Mouse (Mus musculus) midbrain, embryonic 11.5 days (tissue): ENCODE results near the gene Mvd. TPM values are rescaled to one million over a fixed set of nuclear protein-coding genes. Genes with fewer than 3 reads are reported as not detected.

Source experiments
- ATAC-seq: fragments of 200-750 bp; cut with Nextera tagmentation; 2 replicates; pipeline ENCODE4 v1.8.0; 2017; ENCODE audit warnings: moderate TSS enrichment, moderate library complexity; ENCODE audit not compliant: low FRiP score
- DNase-seq: peaks from one replicate; pipeline ENCODE4 v3.0.0; 2015; ENCODE audit warnings: low spot score; ENCODE audit errors: missing footprints
- H3K27ac ChIP-seq: fragments of 300-500 bp; sonication (generic); 2 replicates; pipeline ENCODE4 v1.5.1; 2014; ENCODE audit warnings: low read depth, low read length
- H3K27me3 ChIP-seq: fragments of 300-500 bp; sonication (generic); 2 replicates; pipeline ENCODE4 v1.6.1; 2014; ENCODE audit warnings: mild to moderate bottlenecking, low read length, moderate library complexity, mixed read lengths; ENCODE audit not compliant: control insufficient read depth, insufficient read depth
- H3K36me3 ChIP-seq: fragments of 300-500 bp; sonication (generic); 2 replicates; pipeline ENCODE4 v1.6.1; 2014; ENCODE audit warnings: mild to moderate bottlenecking, low read length, moderate library complexity, mixed read lengths; ENCODE audit not compliant: control insufficient read depth, insufficient read depth
- H3K4me1 ChIP-seq: fragments of 300-500 bp; sonication (generic); 2 replicates; pipeline ENCODE4 v1.6.1; 2014; ENCODE audit warnings: low read length; ENCODE audit not compliant: control insufficient read depth, insufficient read depth
- H3K4me2 ChIP-seq: fragments of 300-500 bp; sonication (generic); 2 replicates; pipeline ENCODE4 v1.6.1; 2014; ENCODE audit warnings: mild to moderate bottlenecking, moderate library complexity
- H3K4me3 ChIP-seq: fragments of 300-500 bp; sonication (generic); 2 replicates; pipeline ENCODE4 v1.5.1; 2014; ENCODE audit warnings: low read depth, low read length
- H3K9ac ChIP-seq: fragments of 300-500 bp; sonication (generic); 2 replicates; pipeline ENCODE4 v1.6.1; 2014; ENCODE audit warnings: low read length
- H3K9me3 ChIP-seq: fragments of 300-500 bp; sonication (generic); 2 replicates; pipeline ENCODE4 v1.6.1; 2016; ENCODE audit warnings: low read length; ENCODE audit not compliant: control insufficient read depth
- WGBS: fragments of 180-500 bp; shearing (Covaris S2); extraction: QIAGEN DNeasy Blood & Tissue Kit; methylation state at CpG from one replicate; pipeline ENCODE4 v1.1.7; 2014; 5-methylcytosine and 5-hydroxymethylcytosine counted together
- polyA plus RNA-seq: library from polyadenylated mRNA; unstranded; fragments of >200 nt; fragmentation: Nextera tagmentation; extraction: Ambion mirVana; gene quantifications from 2 replicates; pipeline ENCODE4 v1.2.1, GENCODE M21; 2014

Gene Mvd
- polyA plus RNA-seq, 1 experiment from 2014 or later: 48.1 TPM

- no peak overlapping the region for H3K4me3 ChIP-seq
- no peaks in the 10 kb centered on the region for H3K27me3 ChIP-seq
- H3K4me1 ChIP-seq: peaks cover 7% of the 10 kb centered on the region
- H3K36me3 ChIP-seq: no peaks in the 10 kb centered on the region
- H3K27ac ChIP-seq: no peak overlapping the region
- 86% methylated on average over 5 of the region's 5 CpGs for WGBS
- DNase-seq (no peak), ATAC-seq (no peak)
- H3K9me3 ChIP-seq: no peaks in the 10 kb centered on the region
- no peak overlapping the region for H3K4me2 ChIP-seq
- H3K9ac ChIP-seq: no peak overlapping the region
These were observed 27.5 kb upstream of the Mvd start for GRCm38 (mm10) chr8:122470691-122471090.

DNA sequence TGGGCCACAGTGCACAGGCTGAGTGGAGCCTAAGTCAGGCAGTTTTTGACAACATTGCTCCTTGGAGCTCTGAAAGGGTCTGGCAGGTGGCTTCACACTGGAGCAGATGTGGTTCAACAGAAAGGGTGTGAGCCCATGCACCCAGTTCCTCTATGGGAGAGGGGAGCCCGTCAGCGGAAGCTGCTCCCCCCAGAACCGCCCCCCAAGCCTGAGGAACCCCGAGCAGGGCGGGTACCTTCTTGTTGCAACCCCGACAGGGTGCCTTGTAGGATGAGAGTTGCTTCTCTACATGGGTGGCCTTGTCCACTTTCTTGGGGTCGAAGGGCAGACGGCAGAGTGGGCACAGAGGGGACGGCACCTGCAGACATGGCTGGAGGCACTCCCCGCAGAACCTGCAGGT is 26.7 kb upstream of the Mvd start:
- Histone ChIP-seq H3K4me3 (no peak overlapping the region), H3K9me3 (no peaks in the 10 kb centered on the region), H3K36me3 (no peaks in the 10 kb centered on the region), H3K27me3 (no peaks in the 10 kb centered on the region), H3K9ac (no peak overlapping the region), H3K27ac (no peak overlapping the region), H3K4me1 (peaks cover 3% of the 10 kb centered on the region), H3K4me2 (no peak overlapping the region)
- 89% methylated on average over 10 of the region's 10 CpGs for WGBS
- ATAC-seq (no peak), DNase-seq (no peak)

DNA sequence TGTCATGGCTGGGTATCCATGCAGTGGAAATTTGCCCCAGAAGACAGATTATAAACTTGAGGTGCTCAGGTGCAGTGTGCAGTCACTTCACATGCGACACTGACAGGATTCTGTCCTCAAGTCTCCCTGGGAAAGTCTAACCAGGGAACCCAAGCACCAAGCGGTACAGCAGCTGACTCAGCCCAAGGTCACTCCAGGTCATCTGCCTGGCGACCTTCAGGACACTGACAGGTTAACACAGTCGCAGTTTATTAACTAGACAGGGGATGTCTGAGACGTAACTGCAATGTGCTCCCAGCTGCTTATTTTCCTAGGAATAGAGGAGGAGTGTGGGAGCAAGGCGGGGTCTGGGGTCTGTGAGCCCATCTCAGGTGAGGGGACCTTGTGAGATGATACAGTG is 26.2 kb upstream of the Mvd start:
- H3K9ac ChIP-seq: no peak overlapping the region
- WGBS: 83% methylated on average over 6 of the region's 6 CpGs
- no peaks in the 10 kb centered on the region for H3K9me3 ChIP-seq
- ATAC-seq: no peak
- no peak for DNase-seq
- no peak overlapping the region for H3K27ac ChIP-seq
- H3K4me3 ChIP-seq: no peak overlapping the region
- H3K36me3 ChIP-seq: no peaks in the 10 kb centered on the region
- H3K27me3 ChIP-seq: no peaks in the 10 kb centered on the region
- H3K4me2 ChIP-seq: no peak overlapping the region
- H3K4me1 ChIP-seq: no peaks in the 10 kb centered on the region

GRCm38 (mm10) chr8:122467816-122468215 is 24.6 kb upstream of the Mvd start:
- H3K27me3 ChIP-seq: no peaks in the 10 kb centered on the region
- ATAC-seq (no peak), DNase-seq (no peak)
- no peaks in the 10 kb centered on the region for H3K36me3 ChIP-seq
- no peak overlapping the region for H3K4me2 ChIP-seq
- WGBS: 93% methylated on average over 13 of the region's 13 CpGs
- no peak overlapping the region for H3K27ac ChIP-seq
- no peak overlapping the region for H3K4me3 ChIP-seq
- no peaks in the 10 kb centered on the region for H3K9me3 ChIP-seq
- H3K9ac ChIP-seq: no peak overlapping the region
- H3K4me1 ChIP-seq: no peaks in the 10 kb centered on the region

DNA sequence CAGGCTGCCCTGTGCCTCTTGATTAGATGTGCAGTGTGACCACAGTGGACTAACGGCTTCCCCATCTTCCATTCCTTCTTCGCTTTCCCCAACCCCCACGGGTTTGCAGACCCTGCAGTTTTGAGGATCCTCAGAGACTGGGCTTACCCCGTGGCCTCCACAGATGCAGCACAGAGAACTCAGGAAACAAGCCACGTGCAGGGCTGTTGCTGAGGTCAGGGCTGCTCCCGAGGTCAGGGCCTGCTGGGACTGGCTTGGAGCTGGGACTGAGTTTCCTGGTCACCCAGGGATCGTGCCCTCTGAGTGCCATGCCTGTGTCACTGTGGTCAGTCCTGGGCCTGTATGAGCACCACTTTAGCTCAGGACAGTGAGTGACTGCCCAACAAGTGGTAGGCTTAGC is 21.8 kb upstream of the Mvd start:
- H3K27ac ChIP-seq: no peak overlapping the region
- ATAC-seq (no peak), DNase-seq (no peak)
- no peak overlapping the region for H3K9ac ChIP-seq
- no peak overlapping the region for H3K4me2 ChIP-seq
- H3K4me1 ChIP-seq: peaks cover 12% of the 10 kb centered on the region
- H3K4me3 ChIP-seq: no peak overlapping the region
- no peaks in the 10 kb centered on the region for H3K36me3 ChIP-seq
- H3K9me3 ChIP-seq: no peaks in the 10 kb centered on the region
- 73% methylated on average over 7 of the region's 7 CpGs for WGBS
- peaks cover 20% of the 10 kb centered on the region for H3K27me3 ChIP-seq

GRCm38 (mm10) chr8:122463651-122464640 is 20.7 kb upstream of the Mvd start:
- H3K9ac ChIP-seq: no peak overlapping the region
- ATAC-seq (no peak), DNase-seq (no peak)
- peaks cover 12% of the 10 kb centered on the region for H3K4me1 ChIP-seq
- peaks cover 28% of the 10 kb centered on the region for H3K27me3 ChIP-seq
- no peaks in the 10 kb centered on the region for H3K36me3 ChIP-seq
- no peaks in the 10 kb centered on the region for H3K9me3 ChIP-seq
- H3K4me3 ChIP-seq: no peak overlapping the region
- no peak overlapping the region for H3K27ac ChIP-seq
- no peak overlapping the region for H3K4me2 ChIP-seq
- 72% methylated on average over 12 of the region's 12 CpGs for WGBS

GRCm38 (mm10) chr8:122462510-122462909 is 19.3 kb upstream of the Mvd start:
- Histone ChIP-seq H3K9ac (no peak overlapping the region), H3K4me3 (no peak overlapping the region), H3K4me1 (peaks cover 12% of the 10 kb centered on the region), H3K27ac (no peak overlapping the region), H3K27me3 (peaks cover 28% of the 10 kb centered on the region), H3K9me3 (no peaks in the 10 kb centered on the region), H3K36me3 (no peaks in the 10 kb centered on the region), H3K4me2 (no peak overlapping the region)
- ATAC-seq (no peak), DNase-seq (no peak)
- 75% methylated on average over 8 of the region's 8 CpGs for WGBS

DNA sequence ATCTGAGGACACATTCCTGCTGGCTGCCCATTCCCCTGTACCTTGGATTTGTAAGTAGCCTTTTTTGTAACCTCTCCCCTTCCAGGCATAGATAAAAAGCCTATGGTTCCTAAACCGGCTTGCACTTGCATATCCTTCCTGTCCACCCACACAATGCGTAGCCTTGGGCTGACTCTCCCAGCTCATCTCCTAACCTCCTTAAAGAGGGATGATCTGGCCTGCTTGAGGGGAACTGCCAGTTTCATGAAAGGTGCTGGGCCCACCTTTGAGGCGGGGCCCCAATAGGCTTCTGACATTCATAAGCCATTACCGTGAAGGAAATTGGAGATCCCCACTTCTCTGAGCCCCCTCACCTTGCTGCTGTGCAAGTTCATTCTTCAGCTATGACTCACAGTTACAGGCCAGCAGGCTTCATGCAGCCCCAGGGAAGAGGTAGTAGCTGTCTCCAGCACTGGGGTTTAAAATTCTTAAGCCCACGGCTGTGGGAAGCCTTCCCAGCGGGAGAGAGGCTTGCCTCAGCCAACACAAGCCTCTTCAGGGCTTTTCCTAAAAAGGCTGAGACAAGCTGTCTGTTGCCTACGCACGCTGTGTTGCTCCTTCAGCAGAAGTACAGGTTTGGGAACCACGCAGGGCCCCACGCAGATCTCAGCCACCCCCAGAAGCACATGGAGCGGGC is 18.4 kb upstream of the Mvd start:
- H3K4me2 ChIP-seq: no peak overlapping the region
- H3K36me3 ChIP-seq: no peaks in the 10 kb centered on the region
- ATAC-seq (no peak), DNase-seq (no peak)
- no peak overlapping the region for H3K4me3 ChIP-seq
- WGBS: 64% methylated on average over 11 of the region's 11 CpGs
- H3K9me3 ChIP-seq: no peaks in the 10 kb centered on the region
- H3K9ac ChIP-seq: no peak overlapping the region
- peaks cover 12% of the 10 kb centered on the region for H3K4me1 ChIP-seq
- no peak overlapping the region for H3K27ac ChIP-seq
- peaks cover 28% of the 10 kb centered on the region for H3K27me3 ChIP-seq
